Mouse (Mus musculus): Measurements from ENCODE around the gene Gm10964. TPM values are rescaled to one million over a fixed set of nuclear protein-coding genes. Genes with fewer than 3 reads are reported as not detected.

Gm10964 gene
- polyA plus RNA-seq, 1 experiment from 2014 or later = not detected

GRCm38 (mm10) chr3:103780271-103780670 is 41.1 kb downstream of the Gm10964 start:
- Histone ChIP-seq H3K27me3 (ENCODE audit: control insufficient read depth, insufficient read depth, low read length) (no peaks in the 10 kb centered on the region), H3K9ac (ENCODE audit: low read length) (no peak overlapping the region), H3K27ac (ENCODE audit: low read depth, low read length) (no peak overlapping the region), H3K4me2 (ENCODE audit: low read depth, low read length, severe bottlenecking) (no peak overlapping the region), H3K4me3 (ENCODE audit: low read depth, low read length) (no peak overlapping the region), H3K36me3 (ENCODE audit: control insufficient read depth, insufficient read depth, low read length) (no peaks in the 10 kb centered on the region; the same call in 1 of the 2 replicates), H3K4me1 (replicated peaks; ENCODE audit: control insufficient read depth, insufficient read depth, low read length) (no peaks in the 10 kb centered on the region), H3K9me3 (ENCODE audit: control insufficient read depth, low read length) (no peaks in the 10 kb centered on the region)
- WGBS = 88% methylated on average over 3 of the region's 3 CpGs
- DNase-seq (ENCODE audit: low spot score) (no peak), ATAC-seq (replicated peaks; ENCODE audit: low FRiP score) (no peak)

- no peak overlapping the region for H3K27ac ChIP-seq (ENCODE audit: low read depth, low read length)
- WGBS = 82% methylated on average over 5 of the region's 5 CpGs
- H3K9ac ChIP-seq (ENCODE audit: low read length) = no peak overlapping the region
- H3K36me3 ChIP-seq (ENCODE audit: control insufficient read depth, insufficient read depth, low read length) = no peaks in the 10 kb centered on the region; the same call in 1 of the 2 replicates
- H3K27me3 ChIP-seq (ENCODE audit: control insufficient read depth, insufficient read depth, low read length) = no peaks in the 10 kb centered on the region
- H3K4me1 ChIP-seq (replicated peaks; ENCODE audit: control insufficient read depth, insufficient read depth, low read length) = no peaks in the 10 kb centered on the region
- no peak overlapping the region for H3K4me3 ChIP-seq (ENCODE audit: low read depth, low read length)
- no peak overlapping the region for H3K4me2 ChIP-seq (ENCODE audit: low read depth, low read length, severe bottlenecking)
- DNase-seq (ENCODE audit: low spot score) (no peak), ATAC-seq (replicated peaks; ENCODE audit: low FRiP score) (no peak)
- H3K9me3 ChIP-seq (ENCODE audit: control insufficient read depth, low read length) = no peaks in the 10 kb centered on the region
Measured at GRCm38 (mm10) chr3:103780777-103781176, 41.6 kb downstream of the Gm10964 start.

GRCm38 (mm10) chr3:103782844-103783609 is 43.9 kb downstream of the Gm10964 start:
- Histone ChIP-seq H3K27me3 (ENCODE audit: control insufficient read depth, insufficient read depth, low read length) (no peaks in the 10 kb centered on the region), H3K27ac (ENCODE audit: low read depth, low read length) (no peak overlapping the region), H3K36me3 (ENCODE audit: control insufficient read depth, insufficient read depth, low read length) (no peaks in the 10 kb centered on the region), H3K4me3 (ENCODE audit: low read depth, low read length) (no peak overlapping the region), H3K4me1 (replicated peaks; ENCODE audit: control insufficient read depth, insufficient read depth, low read length) (no peaks in the 10 kb centered on the region), H3K9me3 (ENCODE audit: control insufficient read depth, low read length) (no peaks in the 10 kb centered on the region), H3K4me2 (ENCODE audit: low read depth, low read length, severe bottlenecking) (no peak overlapping the region), H3K9ac (ENCODE audit: low read length) (no peak overlapping the region)
- 91% methylated on average over 4 of the region's 4 CpGs for WGBS
- DNase-seq (ENCODE audit: low spot score) = no peak
- ATAC-seq (replicated peaks; ENCODE audit: low FRiP score) = no peak

- H3K36me3 ChIP-seq (ENCODE audit: control insufficient read depth, insufficient read depth, low read length) = no peaks in the 10 kb centered on the region
- no peaks in the 10 kb centered on the region for H3K9me3 ChIP-seq (ENCODE audit: control insufficient read depth, low read length)
- H3K27ac ChIP-seq (ENCODE audit: low read depth, low read length) = no peak overlapping the region
- H3K4me3 ChIP-seq (ENCODE audit: low read depth, low read length) = no peak overlapping the region
- no peak for ATAC-seq (replicated peaks; ENCODE audit: low FRiP score)
- peaks cover 4% of the 10 kb centered on the region; the same call in 1 of the 2 replicates for H3K4me1 ChIP-seq (replicated peaks; ENCODE audit: control insufficient read depth, insufficient read depth, low read length)
- no peak overlapping the region for H3K9ac ChIP-seq (ENCODE audit: low read length)
- no peak for DNase-seq (ENCODE audit: low spot score)
- H3K27me3 ChIP-seq (ENCODE audit: control insufficient read depth, insufficient read depth, low read length) = no peaks in the 10 kb centered on the region
- H3K4me2 ChIP-seq (ENCODE audit: low read depth, low read length, severe bottlenecking) = no peak overlapping the region
- WGBS = 65% methylated on average over 7 of the region's 7 CpGs
Measured at GRCm38 (mm10) chr3:103787225-103787624, 48.1 kb downstream of the Gm10964 start.

GRCm38 (mm10) chr3:103789096-103789495 is 49.9 kb downstream of the Gm10964 start:
- no peak overlapping the region for H3K4me2 ChIP-seq (ENCODE audit: low read depth, low read length, severe bottlenecking)
- WGBS = 88% methylated on average over 7 of the region's 7 CpGs
- no peaks in the 10 kb centered on the region for H3K27me3 ChIP-seq (ENCODE audit: control insufficient read depth, insufficient read depth, low read length)
- no peak for DNase-seq (ENCODE audit: low spot score)
- H3K27ac ChIP-seq (ENCODE audit: low read depth, low read length) = no peak overlapping the region
- peaks cover 4% of the 10 kb centered on the region; the same call in 1 of the 2 replicates for H3K4me1 ChIP-seq (replicated peaks; ENCODE audit: control insufficient read depth, insufficient read depth, low read length)
- no peak overlapping the region for H3K9ac ChIP-seq (ENCODE audit: low read length)
- no peaks in the 10 kb centered on the region for H3K9me3 ChIP-seq (ENCODE audit: control insufficient read depth, low read length)
- H3K4me3 ChIP-seq (ENCODE audit: low read depth, low read length) = no peak overlapping the region
- no peak for ATAC-seq (replicated peaks; ENCODE audit: low FRiP score)
- H3K36me3 ChIP-seq (ENCODE audit: control insufficient read depth, insufficient read depth, low read length) = no peaks in the 10 kb centered on the region

GRCm38 (mm10) chr3:103789891-103790345 is 50.8 kb downstream of the Gm10964 start:
- WGBS = 4% methylated on average over 14 of the region's 14 CpGs
- Histone ChIP-seq H3K27me3 (ENCODE audit: control insufficient read depth, insufficient read depth, low read length) (no peaks in the 10 kb centered on the region), H3K4me2 (ENCODE audit: low read depth, low read length, severe bottlenecking) (peak overlapping the region; percentile 91), H3K9me3 (ENCODE audit: control insufficient read depth, low read length) (no peaks in the 10 kb centered on the region), H3K27ac (ENCODE audit: low read depth, low read length) (no peak overlapping the region), H3K4me1 (replicated peaks; ENCODE audit: control insufficient read depth, insufficient read depth, low read length) (peaks cover 4% of the 10 kb centered on the region; the same call in 1 of the 2 replicates), H3K4me3 (ENCODE audit: low read depth, low read length) (peak overlapping the region; percentile 97), H3K36me3 (ENCODE audit: control insufficient read depth, insufficient read depth, low read length) (no peaks in the 10 kb centered on the region), H3K9ac (ENCODE audit: low read length) (peak overlapping the region; percentile 93)
- ATAC-seq (replicated peaks; ENCODE audit: low FRiP score) = no peak
- peak; percentile 52 for DNase-seq (ENCODE audit: low spot score)

- Histone ChIP-seq H3K4me3 (ENCODE audit: low read depth, low read length) (peak overlapping the region; percentile 97), H3K36me3 (ENCODE audit: control insufficient read depth, insufficient read depth, low read length) (no peaks in the 10 kb centered on the region), H3K9me3 (ENCODE audit: control insufficient read depth, low read length) (no peaks in the 10 kb centered on the region), H3K27me3 (ENCODE audit: control insufficient read depth, insufficient read depth, low read length) (no peaks in the 10 kb centered on the region), H3K4me2 (ENCODE audit: low read depth, low read length, severe bottlenecking) (peak overlapping the region; percentile 91), H3K9ac (ENCODE audit: low read length) (peak overlapping the region; percentile 93), H3K27ac (ENCODE audit: low read depth, low read length) (peak overlapping the region; percentile 72), H3K4me1 (replicated peaks; ENCODE audit: control insufficient read depth, insufficient read depth, low read length) (peaks cover 4% of the 10 kb centered on the region; the same call in 1 of the 2 replicates)
- under 1% methylated on average over 49 of the region's 61 CpGs for WGBS
- DNase-seq (ENCODE audit: low spot score) = no peak
- ATAC-seq (replicated peaks; ENCODE audit: low FRiP score) = peak; percentile 86
Measured at GRCm38 (mm10) chr3:103790346-103791145, 51.4 kb downstream of the Gm10964 start.

- no peaks in the 10 kb centered on the region for H3K36me3 ChIP-seq (ENCODE audit: control insufficient read depth, insufficient read depth, low read length)
- DNase-seq (ENCODE audit: low spot score) (peak; percentile 97), ATAC-seq (replicated peaks; ENCODE audit: low FRiP score) (peak; percentile 97)
- peak within 1 kb of the TSS; percentile 72 for H3K27ac ChIP-seq (ENCODE audit: low read depth, low read length)
- peak within 1 kb of the TSS; percentile 93 for H3K9ac ChIP-seq (ENCODE audit: low read length)
- WGBS = 10% methylated on average over 49 of the region's 49 CpGs
- H3K9me3 ChIP-seq (ENCODE audit: control insufficient read depth, low read length) = no peaks in the 10 kb centered on the region
- H3K4me3 ChIP-seq (ENCODE audit: low read depth, low read length) = peak within 1 kb of the TSS; percentile 97
- H3K27me3 ChIP-seq (ENCODE audit: control insufficient read depth, insufficient read depth, low read length) = no peaks in the 10 kb centered on the region
- H3K4me2 ChIP-seq (ENCODE audit: low read depth, low read length, severe bottlenecking) = peak within 1 kb of the TSS; percentile 91
- peaks cover 4% of the 10 kb centered on the region; the same call in 1 of the 2 replicates for H3K4me1 ChIP-seq (replicated peaks; ENCODE audit: control insufficient read depth, insufficient read depth, low read length)
Measured at GRCm38 (mm10) chr3:103791230-103792110, 52.3 kb downstream of the Gm10964 start, which contains the start of gene Hipk1. Gene Hipk1 (minus strand): TSS chr3:103791563.

Data from forebrain, embryonic 11.5 days (tissue).